Mouse (Mus musculus): ENCODE measurements at regions not wholly inside any gene's neighbourhood (a gene's known extent, or its start where the extent isn't known, plus 50 kb on each side); places are given as distances from the start of the nearest gene placed in this dataset.
A peak's percentile ranks its signal among the peaks of the same experiment; 100 is the strongest.

DNA sequence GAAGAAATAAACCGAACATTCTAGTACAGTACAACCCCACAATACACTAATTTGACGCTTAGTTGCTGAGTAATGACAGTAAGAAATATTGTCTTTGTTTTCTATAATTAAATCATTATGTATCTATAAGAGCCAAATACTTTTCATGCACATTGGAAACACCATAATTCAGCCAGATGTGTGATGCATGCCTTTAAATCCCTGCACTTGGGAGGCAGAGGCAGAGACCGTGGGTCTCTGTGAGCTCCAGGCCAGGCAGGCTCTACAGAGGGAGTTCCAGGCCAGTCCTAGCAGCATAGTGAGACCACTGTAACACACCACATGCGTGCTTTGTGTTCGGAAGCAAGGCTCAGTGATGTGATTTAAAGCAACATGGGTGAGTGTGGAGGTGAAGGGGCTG is 208.2 kb downstream of the Uaca start:
- no peak for DNase-seq (ENCODE audit: low spot score)
- Histone ChIP-seq H3K9me3 (replicated peaks) (no peaks in the 10 kb centered on the region), H3K4me3 (no peak overlapping the region), H3K36me3 (no peaks in the 10 kb centered on the region), H3K4me1 (peaks cover 24% of the 10 kb centered on the region), H3K27me3 (ENCODE audit: low read depth, poor library complexity, severe bottlenecking) (peaks cover 46% of the 10 kb centered on the region), H3K27ac (no peak overlapping the region)
- 85% methylated on average over 5 of the region's 5 CpGs for WGBS

DNA sequence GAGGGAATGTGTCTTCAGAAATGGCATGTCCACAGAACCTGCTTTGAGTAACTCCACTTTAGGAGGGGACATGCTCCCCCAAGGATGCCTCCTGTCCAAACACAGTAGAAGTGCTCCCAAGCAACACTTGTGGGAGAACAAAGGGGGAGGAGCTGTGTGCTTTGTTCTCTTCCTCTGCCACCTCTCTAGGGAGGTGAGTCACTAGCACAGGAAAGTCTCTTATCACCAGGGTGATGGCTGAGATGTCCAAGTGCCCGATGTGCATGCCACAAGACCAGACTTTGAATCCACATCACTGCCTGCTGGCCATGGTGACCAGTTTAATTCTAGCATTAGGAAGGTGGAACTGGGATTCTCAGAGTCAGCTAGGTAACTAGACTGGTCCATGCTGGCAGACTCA is 214.1 kb downstream of the Uaca start:
- Histone ChIP-seq H3K27me3 (ENCODE audit: low read depth, poor library complexity, severe bottlenecking) (peaks cover 22% of the 10 kb centered on the region; the same call in 1 of the 2 replicates), H3K27ac (no peak overlapping the region), H3K4me3 (no peak overlapping the region), H3K4me1 (peaks cover 13% of the 10 kb centered on the region), H3K36me3 (no peaks in the 10 kb centered on the region), H3K9me3 (replicated peaks) (no peaks in the 10 kb centered on the region)
- DNase-seq (ENCODE audit: low spot score): no peak
- WGBS: 77% methylated on average over 1 of the region's 1 CpGs

DNA sequence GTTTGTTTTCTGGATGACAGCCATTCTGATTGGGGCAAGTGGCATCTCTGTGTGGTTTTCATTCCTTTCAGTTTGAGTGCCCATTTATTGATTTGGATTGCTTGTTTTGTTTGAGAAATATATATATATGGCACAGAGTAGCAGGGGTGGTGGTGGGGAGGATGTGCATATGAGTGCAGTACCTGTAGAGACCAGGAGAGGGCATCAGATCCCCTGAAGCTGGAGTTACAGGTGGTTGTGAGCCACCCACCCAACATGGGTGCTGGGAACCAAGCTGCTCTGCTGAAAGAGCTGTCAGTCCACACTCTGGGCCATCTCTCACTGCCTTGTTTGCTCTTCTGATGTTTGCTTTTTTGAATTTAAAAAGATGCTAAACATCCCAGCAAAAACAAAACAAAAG is 216.7 kb downstream of the Uaca start:
- Histone ChIP-seq H3K27me3 (ENCODE audit: low read depth, poor library complexity, severe bottlenecking) (peaks cover 29% of the 10 kb centered on the region), H3K9me3 (replicated peaks) (no peaks in the 10 kb centered on the region), H3K4me3 (no peak overlapping the region), H3K36me3 (no peaks in the 10 kb centered on the region), H3K4me1 (peaks cover 35% of the 10 kb centered on the region), H3K27ac (no peak overlapping the region)
- DNase-seq (ENCODE audit: low spot score): no peak

DNA sequence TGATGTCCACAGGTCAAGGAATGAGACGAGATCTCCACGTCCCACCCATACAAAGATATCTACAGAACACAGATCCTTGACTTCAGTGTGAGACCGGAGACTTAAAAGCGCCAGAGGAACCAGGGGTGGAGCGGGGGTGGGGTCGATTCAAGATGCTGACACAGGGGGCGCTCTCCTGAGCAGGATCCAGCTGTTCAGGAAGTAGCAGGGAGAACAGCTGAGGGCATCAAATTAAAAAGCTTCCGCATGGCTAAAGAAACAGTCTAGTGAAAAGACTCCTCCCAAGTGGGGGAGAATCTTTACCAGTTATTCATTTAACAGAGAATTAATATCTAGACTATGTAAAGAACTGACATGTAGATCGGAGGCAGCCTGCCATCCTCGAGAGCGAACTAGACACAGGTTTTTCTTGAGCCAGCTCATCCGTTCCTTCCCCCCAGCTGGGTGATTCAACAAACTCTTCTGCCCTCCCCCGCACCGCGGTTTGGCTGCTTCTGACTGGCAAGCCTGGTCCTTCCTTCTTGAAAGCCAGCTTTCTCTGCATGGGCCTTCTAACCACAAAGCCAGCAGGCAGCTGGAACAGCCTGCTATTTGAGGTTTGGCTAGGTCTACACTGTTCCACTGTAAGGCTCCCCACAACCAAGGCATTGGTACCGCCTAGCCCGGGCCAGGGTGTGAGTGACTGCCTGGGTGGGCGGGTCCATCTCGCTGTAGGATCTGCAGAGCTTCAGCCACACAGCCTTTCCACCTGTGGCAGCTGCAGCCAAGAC is 218.6 kb downstream of the Uaca start:
- no peaks in the 10 kb centered on the region for H3K9me3 ChIP-seq (replicated peaks)
- DNase-seq (ENCODE audit: low spot score): no peak
- peaks cover 46% of the 10 kb centered on the region for H3K27me3 ChIP-seq (ENCODE audit: low read depth, poor library complexity, severe bottlenecking)
- H3K36me3 ChIP-seq: no peaks in the 10 kb centered on the region
- peak overlapping the region; percentile 44; the same call in 1 of the 2 replicates for H3K27ac ChIP-seq
- peaks cover 42% of the 10 kb centered on the region for H3K4me1 ChIP-seq
- H3K4me3 ChIP-seq: no peak overlapping the region
- WGBS: 70% methylated on average over 19 of the region's 19 CpGs

DNA sequence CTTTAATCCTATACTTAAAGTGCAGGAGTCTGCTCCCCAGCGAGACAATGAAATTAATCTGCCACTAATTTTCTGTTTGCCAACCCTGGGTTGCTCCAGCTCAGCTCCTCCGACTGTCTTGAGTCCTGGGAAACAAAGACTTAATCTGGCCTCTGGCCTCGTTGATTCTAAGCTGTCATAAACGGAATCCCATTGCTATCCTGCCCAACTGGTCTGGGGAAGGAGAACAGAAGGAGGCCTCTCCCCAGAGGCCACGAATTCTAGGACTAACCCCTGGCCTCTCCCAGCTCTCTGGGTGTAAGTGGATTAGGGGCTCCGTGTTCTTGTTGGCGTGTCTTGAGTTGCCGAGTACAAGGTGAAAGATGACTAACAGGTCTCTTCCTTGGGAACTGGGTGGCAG is 219.8 kb downstream of the Uaca start:
- H3K27me3 ChIP-seq (ENCODE audit: low read depth, poor library complexity, severe bottlenecking): peaks cover 58% of the 10 kb centered on the region
- WGBS: 77% methylated on average over 8 of the region's 8 CpGs
- no peak overlapping the region for H3K4me3 ChIP-seq
- H3K9me3 ChIP-seq (replicated peaks): no peaks in the 10 kb centered on the region
- H3K36me3 ChIP-seq: no peaks in the 10 kb centered on the region
- H3K4me1 ChIP-seq: peaks cover 40% of the 10 kb centered on the region
- no peak overlapping the region for H3K27ac ChIP-seq
- DNase-seq (ENCODE audit: low spot score): no peak

DNA sequence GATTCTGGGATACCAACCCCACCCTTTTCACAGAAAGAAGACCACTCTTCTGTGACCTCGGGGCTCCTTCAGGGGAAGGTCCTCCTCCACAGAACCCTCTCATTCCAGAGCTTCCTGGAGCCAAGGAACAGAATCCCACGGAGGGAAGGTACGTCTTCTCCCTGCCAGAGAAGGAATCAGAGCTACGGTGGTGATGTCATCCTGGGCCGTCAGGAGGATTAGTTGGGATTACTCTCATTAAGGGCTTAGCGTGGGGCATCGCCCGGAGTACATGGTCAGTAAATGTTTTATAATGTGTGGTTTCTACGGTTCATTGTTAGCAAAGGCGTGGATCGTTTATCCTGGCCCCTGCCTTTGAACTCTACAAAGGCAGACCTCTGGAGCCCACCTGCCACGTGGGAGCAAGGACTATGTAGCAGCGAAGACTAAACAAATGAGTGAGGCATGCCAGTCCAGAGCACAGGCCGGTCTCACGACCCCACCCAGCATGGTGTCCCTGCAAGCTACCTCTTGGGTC is 221.1 kb downstream of the Uaca start:
- peaks cover 40% of the 10 kb centered on the region for H3K4me1 ChIP-seq
- no peaks in the 10 kb centered on the region for H3K9me3 ChIP-seq (replicated peaks)
- H3K27me3 ChIP-seq (ENCODE audit: low read depth, poor library complexity, severe bottlenecking): peaks cover 59% of the 10 kb centered on the region
- H3K36me3 ChIP-seq: no peaks in the 10 kb centered on the region
- H3K27ac ChIP-seq: peak overlapping the region; percentile 40; the same call in 1 of the 2 replicates
- DNase-seq (ENCODE audit: low spot score): no peak
- 49% methylated on average over 15 of the region's 15 CpGs for WGBS
- no peak overlapping the region for H3K4me3 ChIP-seq

DNA sequence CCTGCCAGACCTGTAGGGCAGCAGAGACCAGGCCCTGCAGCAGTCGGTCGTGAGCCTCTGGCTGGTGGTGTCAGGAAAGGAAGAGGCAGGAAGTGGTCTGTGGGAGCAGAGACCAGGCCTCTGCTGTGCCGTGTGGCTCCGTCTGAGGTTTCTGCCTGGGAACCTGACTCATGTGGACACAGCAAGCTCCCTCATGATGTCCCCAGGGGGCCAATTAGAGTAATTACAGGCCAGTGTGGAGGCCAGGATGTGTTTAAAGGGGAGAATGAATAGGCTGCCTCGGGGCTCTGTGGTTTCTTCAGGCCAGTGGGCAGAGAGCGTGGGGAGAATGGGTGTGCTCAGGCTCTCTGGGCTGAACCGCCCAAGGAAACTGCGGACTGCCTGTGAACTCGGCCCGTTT is 222.3 kb downstream of the Uaca start:
- no peaks in the 10 kb centered on the region; the same call in 1 of the 2 replicates for H3K9me3 ChIP-seq (replicated peaks)
- 30% methylated on average over 10 of the region's 10 CpGs for WGBS

GRCm38 (mm10) chr9:61019938-61020337 is 225.6 kb downstream of the Uaca start:
- no peak for DNase-seq (ENCODE audit: low spot score)
- no peaks in the 10 kb centered on the region for H3K36me3 ChIP-seq
- H3K4me1 ChIP-seq: peaks cover 23% of the 10 kb centered on the region
- H3K27ac ChIP-seq: no peak overlapping the region
- H3K4me3 ChIP-seq: no peak overlapping the region
- H3K9me3 ChIP-seq (replicated peaks): no peaks in the 10 kb centered on the region; the same call in 1 of the 2 replicates
- WGBS: 59% methylated on average over 4 of the region's 4 CpGs
- peaks cover 50% of the 10 kb centered on the region for H3K27me3 ChIP-seq (ENCODE audit: low read depth, poor library complexity, severe bottlenecking)

More for the DNA sequence above, 222.3 kb downstream of the Uaca start:
- DNase-seq (ENCODE audit: low spot score): no peak
- no peaks in the 10 kb centered on the region for H3K36me3 ChIP-seq
- H3K4me3 ChIP-seq: no peak overlapping the region
- peaks cover 40% of the 10 kb centered on the region for H3K4me1 ChIP-seq
- H3K27ac ChIP-seq: peak overlapping the region; percentile 59; the same call in 1 of the 2 replicates
- H3K27me3 ChIP-seq (ENCODE audit: low read depth, poor library complexity, severe bottlenecking): peaks cover 59% of the 10 kb centered on the region

DNA sequence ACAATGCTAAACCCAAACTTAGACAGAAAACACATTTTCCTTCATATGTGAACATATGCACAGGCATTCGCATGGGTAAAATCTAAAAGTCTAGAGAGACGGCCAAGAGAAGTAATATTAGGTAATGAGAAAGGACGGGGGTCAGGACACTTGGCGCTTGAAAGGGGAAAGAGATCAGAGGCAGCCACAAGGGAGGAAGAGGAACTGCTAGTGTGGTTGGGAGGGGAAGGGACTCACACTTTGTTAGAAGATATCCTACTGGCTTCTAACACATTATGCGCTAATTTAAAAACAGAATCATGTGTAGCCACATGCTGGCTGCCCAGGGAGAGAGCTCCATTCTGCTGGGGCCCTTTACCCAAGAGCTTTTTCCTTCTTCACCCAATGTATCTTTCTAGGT is 227.5 kb downstream of the Uaca start:
- Histone ChIP-seq H3K27me3 (ENCODE audit: low read depth, poor library complexity, severe bottlenecking) (peaks cover 45% of the 10 kb centered on the region), H3K4me3 (no peak overlapping the region), H3K4me1 (peaks cover 6% of the 10 kb centered on the region), H3K27ac (no peak overlapping the region), H3K9me3 (replicated peaks) (no peaks in the 10 kb centered on the region; the same call in 1 of the 2 replicates), H3K36me3 (no peaks in the 10 kb centered on the region)
- WGBS: 89% methylated on average over 5 of the region's 5 CpGs
- DNase-seq (ENCODE audit: low spot score): no peak

GRCm38 (mm10) chr9:61022371-61023026 is 228.2 kb downstream of the Uaca start:
- Histone ChIP-seq H3K36me3 (no peaks in the 10 kb centered on the region), H3K4me3 (no peak overlapping the region), H3K4me1 (no peaks in the 10 kb centered on the region), H3K9me3 (replicated peaks) (no peaks in the 10 kb centered on the region; the same call in 1 of the 2 replicates), H3K27me3 (ENCODE audit: low read depth, poor library complexity, severe bottlenecking) (peaks cover 45% of the 10 kb centered on the region), H3K27ac (no peak overlapping the region)
- DNase-seq (ENCODE audit: low spot score): no peak
- 77% methylated on average over 6 of the region's 6 CpGs for WGBS

- no peak for DNase-seq (ENCODE audit: low spot score)
- Histone ChIP-seq H3K9me3 (replicated peaks) (no peaks in the 10 kb centered on the region; the same call in 1 of the 2 replicates), H3K4me1 (no peaks in the 10 kb centered on the region), H3K27me3 (ENCODE audit: low read depth, poor library complexity, severe bottlenecking) (peaks cover 51% of the 10 kb centered on the region), H3K36me3 (no peaks in the 10 kb centered on the region), H3K27ac (no peak overlapping the region), H3K4me3 (no peak overlapping the region)
- WGBS: 90% methylated on average over 6 of the region's 6 CpGs
Measured at GRCm38 (mm10) chr9:61025341-61025740, 231.0 kb downstream of the Uaca start.

DNA sequence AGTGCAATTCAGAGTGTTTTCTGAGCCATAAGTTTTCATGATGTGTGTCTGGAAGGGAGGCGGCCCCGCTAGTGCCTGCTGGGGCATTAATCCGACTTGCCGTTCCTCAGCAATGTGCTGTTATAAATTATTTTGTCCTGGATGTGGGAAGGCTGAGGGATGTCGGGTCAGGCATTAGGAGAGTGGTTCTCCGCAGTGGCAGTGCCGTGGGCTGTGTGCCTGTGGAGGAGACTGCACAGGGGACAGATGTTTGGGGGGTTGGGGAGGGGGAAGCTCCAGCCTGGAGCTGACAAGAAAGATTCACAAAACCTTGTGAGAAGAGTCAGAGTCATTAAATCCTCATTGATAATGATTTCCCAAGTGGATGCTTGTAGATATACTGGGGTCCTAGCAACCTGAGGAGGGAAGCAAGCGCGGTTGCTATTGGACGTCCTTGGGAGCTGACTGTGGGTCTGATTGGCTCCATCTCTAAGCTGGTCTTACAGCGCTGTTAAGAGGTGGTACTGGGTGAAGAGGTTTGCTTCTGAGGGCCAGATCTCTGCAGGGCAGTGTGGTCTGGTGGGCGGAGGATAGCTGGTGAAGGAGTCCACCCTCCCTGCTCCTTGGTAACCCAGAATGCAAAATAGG is 234.5 kb downstream of the Uaca start:
- Histone ChIP-seq H3K27ac (no peak overlapping the region), H3K4me1 (peaks cover 14% of the 10 kb centered on the region), H3K36me3 (no peaks in the 10 kb centered on the region), H3K9me3 (replicated peaks) (no peaks in the 10 kb centered on the region), H3K4me3 (no peak overlapping the region), H3K27me3 (ENCODE audit: low read depth, poor library complexity, severe bottlenecking) (peaks cover 72% of the 10 kb centered on the region)
- 62% methylated on average over 12 of the region's 12 CpGs for WGBS
- no peak for DNase-seq (ENCODE audit: low spot score)
